Mouse (Mus musculus): Measurements from ENCODE around the gene Camsap2.

DNA sequence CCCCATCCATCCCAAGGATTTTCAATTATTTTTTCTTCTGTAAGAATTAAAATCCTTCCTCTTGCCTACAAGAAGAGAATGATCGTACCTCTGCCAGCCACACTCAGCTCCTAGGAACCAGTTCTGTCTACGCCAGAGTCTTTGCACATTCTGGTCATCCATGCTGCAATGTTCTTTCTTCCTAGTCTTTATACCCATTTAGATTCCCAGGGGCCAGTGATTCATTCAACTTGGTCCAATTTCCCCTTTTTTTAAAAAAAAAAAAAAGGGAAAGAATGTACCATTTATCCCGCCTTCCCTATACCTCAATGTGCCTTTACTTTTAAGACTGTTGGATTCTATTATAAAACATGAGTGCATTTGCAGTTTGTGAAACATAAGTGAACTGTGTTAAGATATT lies 12.4 kb downstream of the Camsap2 start:
- TF ChIP-seq CTCF (IDR thresholded peaks at IDR 0.05; ENCODE audit: insufficient read depth, low read depth, low read length): no peak
- TF ChIP-seq POLR2A (IDR thresholded peaks at IDR 0.05; ENCODE audit: insufficient read depth, low read depth, low read length): no peak

All from olfactory bulb, adult 2 months (tissue).